Mouse (Mus musculus) stomach, postnatal 0 days (tissue): ENCODE results near the gene Insm2. TPM values are rescaled to one million over a fixed set of nuclear protein-coding genes. Genes with fewer than 3 reads are reported as not detected.
"Not testable (repeated sequence)": the region's sequence is repeated elsewhere in the genome, so short reads cannot be mapped to it uniquely, and the experiment has no call there.

Experiments used
- ATAC-seq: fragments of 200-750 bp; cut with Nextera tagmentation; 2 replicates; pipeline ENCODE4 v1.8.0; 2017; ENCODE audit not compliant: low FRiP score, low TSS enrichment
- DNase-seq: peaks from one replicate; pipeline ENCODE4 v3.0.0-alpha.2; 2016; ENCODE audit warnings: low spot score
- H3K27ac ChIP-seq: fragments of 300-500 bp; sonication (generic); replicated peaks from 2 replicates; pipeline ENCODE4 v1.5.1; 2014; ENCODE audit warnings: mild to moderate bottlenecking, control low read depth
- H3K27me3 ChIP-seq: fragments of 300-500 bp; sonication (generic); 2 replicates; pipeline ENCODE4 v1.6.1; 2014; ENCODE audit warnings: low read length; ENCODE audit not compliant: control insufficient read depth, insufficient read depth
- H3K36me3 ChIP-seq: fragments of 300-500 bp; sonication (generic); 2 replicates; pipeline ENCODE4 v1.6.1; 2014; ENCODE audit warnings: low read length, mixed read lengths; ENCODE audit not compliant: control insufficient read depth, insufficient read depth
- H3K4me1 ChIP-seq: fragments of 300-500 bp; sonication (generic); replicated peaks from 2 replicates; pipeline ENCODE4 v1.6.1; 2014; ENCODE audit warnings: antibody characterized with exemption; ENCODE audit not compliant: control insufficient read depth, insufficient read depth
- H3K4me2 ChIP-seq: fragments of 300-500 bp; sonication (generic); replicated peaks from 2 replicates; pipeline ENCODE4 v1.6.1; 2014; ENCODE audit warnings: low read depth, mild to moderate bottlenecking, control low read depth, moderate library complexity
- H3K4me3 ChIP-seq: fragments of 300-500 bp; sonication (generic); 2 replicates; pipeline ENCODE4 v1.5.1; 2014; ENCODE audit warnings: low read depth, low read length, control low read depth
- H3K9ac ChIP-seq: fragments of 300-500 bp; sonication (generic); 2 replicates; pipeline ENCODE4 v1.6.1; 2014; ENCODE audit warnings: mild to moderate bottlenecking, low read length, control low read depth, mixed read lengths
- H3K9me3 ChIP-seq: fragments of 300-500 bp; sonication (generic); 2 replicates; pipeline ENCODE4 v1.6.1; 2016; ENCODE audit warnings: low read length; ENCODE audit not compliant: control insufficient read depth
- CTCF ChIP-seq: IDR thresholded peaks from 2 replicates; pipeline ENCODE4 v1.5.1; 2016; ENCODE audit warnings: antibody characterized with exemption, low read depth, mild to moderate bottlenecking, moderate library complexity
- EP300 ChIP-seq: optimal IDR thresholded peaks from 2 replicates; pipeline ENCODE3; 2016; ENCODE audit warnings: antibody characterized with exemption
- WGBS: fragments of 180-500 bp; shearing (Covaris S2); extraction: QIAGEN DNeasy Blood & Tissue Kit; methylation state at CpG from one replicate; pipeline ENCODE4 v1.1.7; 2014; 5-methylcytosine and 5-hydroxymethylcytosine counted together
- polyA plus RNA-seq: library from polyadenylated mRNA; unstranded; fragments of >200 nt; fragmentation: Nextera tagmentation; extraction: Ambion mirVana; gene quantifications from 2 replicates; pipeline ENCODE4 v1.2.1, GENCODE M21; 2015

The Insm2 gene
- polyA plus RNA-seq, 1 experiment from 2014 or later = 0.04 TPM

DNA sequence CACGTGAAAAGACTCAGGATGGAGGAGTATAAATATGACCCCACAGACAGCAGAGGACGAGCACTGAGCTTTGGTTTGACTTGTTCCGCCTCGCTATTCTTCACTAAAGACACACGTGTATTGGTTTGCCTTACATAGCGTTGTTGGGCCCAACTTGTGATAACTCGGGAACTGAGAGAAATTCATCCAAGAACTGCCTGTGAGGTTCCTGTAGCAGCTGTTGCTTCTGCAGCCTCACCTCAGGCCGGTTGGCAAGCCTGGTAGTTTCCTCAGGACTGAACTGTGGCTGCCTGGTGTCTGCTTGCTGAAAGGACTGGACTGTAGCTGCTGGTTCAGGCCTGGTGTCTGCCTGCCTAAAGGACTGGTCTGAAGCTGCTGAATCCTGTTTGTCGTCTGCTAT is 28.6 kb upstream of the Insm2 start:
- Histone ChIP-seq H3K4me1 (no peaks in the 10 kb centered on the region), H3K4me2 (no peak overlapping the region), H3K27ac (no peak overlapping the region), H3K36me3 (no peaks in the 10 kb centered on the region), H3K4me3 (no peak overlapping the region), H3K9ac (no peak overlapping the region), H3K9me3 (no peaks in the 10 kb centered on the region), H3K27me3 (no peaks in the 10 kb centered on the region)
- no peak for TF ChIP-seq EP300
- no peak for TF ChIP-seq CTCF
- WGBS = 88% methylated on average over 9 of the region's 9 CpGs
- no peak for DNase-seq
- ATAC-seq = no peak

DNA sequence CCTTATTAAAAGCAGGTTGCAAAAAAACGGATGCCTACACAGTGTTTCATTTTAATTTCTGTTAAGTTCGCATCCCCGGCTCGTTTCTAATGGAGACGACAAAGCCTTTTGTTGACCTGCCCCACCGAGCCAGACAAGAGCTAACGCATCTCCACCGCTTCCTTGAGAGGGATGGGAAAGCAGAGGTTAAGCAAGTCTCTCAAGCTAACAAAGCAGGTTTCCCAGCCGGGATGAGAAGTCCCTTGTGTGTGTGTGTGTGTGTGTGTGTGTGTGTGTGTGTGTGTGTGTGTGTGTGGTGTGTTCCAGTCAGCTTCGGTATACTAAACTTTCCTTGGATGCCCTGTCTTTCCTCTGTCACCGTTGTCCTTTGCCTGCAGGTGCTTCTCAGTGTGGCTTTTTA is 28.0 kb upstream of the Insm2 start:
- Histone ChIP-seq H3K27me3 (no peaks in the 10 kb centered on the region), H3K4me1 (no peaks in the 10 kb centered on the region), H3K4me3 (no peak overlapping the region), H3K9ac (no peak overlapping the region), H3K27ac (no peak overlapping the region), H3K9me3 (no peaks in the 10 kb centered on the region), H3K36me3 (no peaks in the 10 kb centered on the region), H3K4me2 (no peak overlapping the region)
- ATAC-seq (no peak), DNase-seq (no peak)
- WGBS = 70% methylated on average over 11 of the region's 11 CpGs
- TF ChIP-seq CTCF (no peak), EP300 (no peak)

DNA sequence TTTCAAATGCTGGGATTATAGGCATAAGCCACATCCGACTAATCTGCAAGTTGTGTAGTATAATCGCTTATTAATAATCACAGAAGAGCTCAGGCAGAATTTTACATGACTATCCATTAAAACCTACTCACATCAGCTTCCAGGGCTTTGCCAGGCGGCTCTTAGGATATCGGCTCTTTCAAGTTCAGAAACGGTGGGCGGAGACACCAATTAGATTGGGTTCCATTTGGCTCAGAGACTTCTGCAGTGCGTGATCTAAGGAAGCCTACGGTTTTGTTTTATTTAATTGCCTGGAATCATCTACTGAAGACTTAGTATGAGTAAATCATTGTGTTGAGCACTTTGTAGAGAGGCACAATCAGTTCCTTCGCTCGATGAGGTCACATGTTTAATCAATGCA is 27.6 kb upstream of the Insm2 start:
- TF ChIP-seq EP300 = no peak
- TF ChIP-seq CTCF = no peak
- no peak overlapping the region for H3K4me3 ChIP-seq
- 79% methylated on average over 10 of the region's 10 CpGs for WGBS

DNA sequence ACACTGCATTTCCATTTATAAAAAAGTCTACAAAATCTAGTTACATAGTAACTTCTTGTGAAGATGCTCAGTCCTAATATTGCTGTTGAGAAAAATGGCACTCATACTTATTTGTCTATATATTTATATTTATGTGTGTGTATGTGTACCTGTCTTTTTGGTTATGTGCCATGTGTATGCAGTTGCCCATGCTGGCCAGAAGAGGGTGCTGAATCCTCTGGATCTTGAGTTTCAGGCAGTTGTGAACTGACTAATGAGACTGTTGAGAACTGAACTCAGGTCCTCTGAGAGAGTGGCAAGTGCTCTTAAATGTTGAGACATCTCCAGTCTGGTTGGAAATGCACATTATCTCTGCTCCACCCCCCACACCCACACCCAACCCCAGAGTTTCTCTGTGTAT is 26.1 kb upstream of the Insm2 start:
- no peak for TF ChIP-seq EP300
- TF ChIP-seq CTCF = peak; percentile 26
- no peak for ATAC-seq

More for the DNA sequence above, 27.6 kb upstream of the Insm2 start:
- ATAC-seq (no peak), DNase-seq (no peak)
- no peak overlapping the region for H3K9ac ChIP-seq
- H3K36me3 ChIP-seq = no peaks in the 10 kb centered on the region
- H3K27me3 ChIP-seq = no peaks in the 10 kb centered on the region
- no peak overlapping the region for H3K4me2 ChIP-seq
- H3K27ac ChIP-seq = no peak overlapping the region
- H3K4me1 ChIP-seq = no peaks in the 10 kb centered on the region
- no peaks in the 10 kb centered on the region for H3K9me3 ChIP-seq

DNA sequence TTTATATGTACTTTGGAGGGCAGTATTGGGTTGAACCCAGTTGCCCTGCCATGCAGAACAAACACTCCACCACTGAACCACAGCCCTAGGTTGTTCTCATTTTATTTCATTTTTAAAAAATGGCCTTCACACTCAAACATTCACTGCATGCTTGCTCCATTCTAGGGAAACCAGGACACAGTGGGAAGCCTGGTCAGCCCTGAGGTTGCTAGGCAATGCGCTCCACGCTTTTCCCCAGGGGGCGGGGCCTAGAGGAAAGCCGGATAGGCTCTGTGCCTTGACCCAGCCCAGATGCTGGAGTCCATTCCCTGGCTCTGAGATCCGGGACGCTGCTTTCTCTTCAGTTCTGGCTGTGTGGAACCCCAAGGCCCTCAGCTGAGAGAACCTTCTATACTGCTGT is 25.4 kb upstream of the Insm2 start:
- no peak overlapping the region for H3K27ac ChIP-seq
- H3K36me3 ChIP-seq = no peaks in the 10 kb centered on the region
- H3K27me3 ChIP-seq = no peaks in the 10 kb centered on the region
- WGBS = 8% methylated on average over 6 of the region's 6 CpGs
- ATAC-seq (no peak), DNase-seq (peak; percentile 20)
- no peak overlapping the region for H3K4me2 ChIP-seq
- no peak overlapping the region for H3K4me3 ChIP-seq
- H3K9ac ChIP-seq = no peak overlapping the region
- H3K9me3 ChIP-seq = no peaks in the 10 kb centered on the region
- H3K4me1 ChIP-seq = no peaks in the 10 kb centered on the region
- TF ChIP-seq CTCF (no peak), EP300 (no peak)

More for the DNA sequence above, 26.1 kb upstream of the Insm2 start:
- Histone ChIP-seq H3K4me3 (no peak overlapping the region), H3K4me1 (no peaks in the 10 kb centered on the region), H3K27me3 (no peaks in the 10 kb centered on the region), H3K9ac (no peak overlapping the region), H3K36me3 (no peaks in the 10 kb centered on the region), H3K27ac (no peak overlapping the region), H3K4me2 (no peak overlapping the region), H3K9me3 (no peaks in the 10 kb centered on the region)
- DNase-seq = no peak

DNA sequence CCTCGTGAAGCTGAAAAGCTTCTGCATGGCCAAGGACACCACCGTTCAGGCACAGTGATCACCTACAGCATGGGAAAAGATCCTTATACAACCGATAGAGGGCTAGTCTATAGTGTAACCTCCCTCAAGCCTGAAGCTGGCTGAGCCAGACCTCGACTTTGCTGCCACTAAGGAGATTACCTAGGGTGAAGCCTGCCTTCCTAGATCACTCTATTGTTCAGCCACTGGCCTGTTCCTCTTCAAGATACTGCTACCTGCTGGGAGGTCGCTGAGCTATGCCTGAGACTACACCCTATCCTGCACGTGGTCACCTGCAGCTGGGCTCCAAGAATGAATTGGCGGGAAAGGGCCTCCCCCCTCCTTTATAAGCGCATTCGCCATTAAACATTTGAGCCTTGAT is 12.3 kb upstream of the Insm2 start:
- H3K27me3 ChIP-seq, H3K9me3 ChIP-seq, H3K27ac ChIP-seq, H3K9ac ChIP-seq, H3K36me3 ChIP-seq, H3K4me3 ChIP-seq, H3K4me2 ChIP-seq, H3K4me1 ChIP-seq, ATAC-seq, DNase-seq: not testable (repeated sequence)
- WGBS = 57% methylated on average over 9 of the region's 9 CpGs
